Mouse (Mus musculus): Measurements from ENCODE around the gene Bcl2a1d. TPM values are rescaled to one million over a fixed set of nuclear protein-coding genes. Genes with fewer than 3 reads are reported as not detected.
"Not testable (repeated sequence)": the region's sequence is repeated elsewhere in the genome, so short reads cannot be mapped to it uniquely, and the experiment has no call there.

Bcl2a1d gene
- polyA plus RNA-seq, 1 experiment from 2014 or later, result 0.28 TPM

- Histone ChIP-seq H3K4me2 (peak overlapping the region; percentile 51), H3K4me3 (replicated peaks) (peak overlapping the region; percentile 33), H3K27ac (peak overlapping the region; percentile 80; the same call in 1 of the 2 replicates)
- peak; percentile 93 for ATAC-seq (ENCODE audit: insufficient number of reproducible peaks, insufficient read depth, low FRiP score, low TSS enrichment, low read depth)
- H3K4me1 ChIP-seq (replicated peaks); H3K9me3 ChIP-seq; H3K9ac ChIP-seq (replicated peaks); H3K27me3 ChIP-seq; H3K36me3 ChIP-seq: not testable (repeated sequence)
- 17% methylated on average over 24 of the region's 46 CpGs for WGBS
Observed at GRCm38 (mm10) chr9:88719073-88719921, 12.4 kb downstream of the Bcl2a1d start.

GRCm38 (mm10) chr9:88718593-88718992 lies 13.1 kb downstream of the Bcl2a1d start:
- 79% methylated on average over 5 of the region's 5 CpGs for WGBS
- H3K36me3 ChIP-seq; H3K4me1 ChIP-seq (replicated peaks); H3K9me3 ChIP-seq; ATAC-seq (ENCODE audit: insufficient number of reproducible peaks, insufficient read depth, low FRiP score, low TSS enrichment, low read depth); H3K9ac ChIP-seq (replicated peaks); H3K27ac ChIP-seq; H3K27me3 ChIP-seq; H3K4me3 ChIP-seq (replicated peaks): not testable (repeated sequence)
- H3K4me2 ChIP-seq, result peak overlapping the region; percentile 51

- not testable (repeated sequence) for H3K9ac ChIP-seq (replicated peaks); H3K4me2 ChIP-seq; H3K27ac ChIP-seq; H3K9me3 ChIP-seq; H3K4me3 ChIP-seq (replicated peaks); H3K36me3 ChIP-seq; H3K27me3 ChIP-seq; ATAC-seq (ENCODE audit: insufficient number of reproducible peaks, insufficient read depth, low FRiP score, low TSS enrichment, low read depth); H3K4me1 ChIP-seq (replicated peaks)
- 35% methylated on average over 2 of the region's 2 CpGs for WGBS
Observed at GRCm38 (mm10) chr9:88718140-88718539, 13.6 kb downstream of the Bcl2a1d start.

- H3K4me3 ChIP-seq (replicated peaks); H3K27me3 ChIP-seq; H3K4me2 ChIP-seq; H3K27ac ChIP-seq; H3K9ac ChIP-seq (replicated peaks); H3K36me3 ChIP-seq; H3K9me3 ChIP-seq; ATAC-seq (ENCODE audit: insufficient number of reproducible peaks, insufficient read depth, low FRiP score, low TSS enrichment, low read depth); H3K4me1 ChIP-seq (replicated peaks): not testable (repeated sequence)
- 92% methylated on average over 5 of the region's 5 CpGs for WGBS
Observed at GRCm38 (mm10) chr9:88714515-88714914, 17.2 kb downstream of the Bcl2a1d start.

- ATAC-seq (ENCODE audit: insufficient number of reproducible peaks, insufficient read depth, low FRiP score, low TSS enrichment, low read depth); H3K27me3 ChIP-seq; H3K36me3 ChIP-seq; H3K9ac ChIP-seq (replicated peaks); H3K4me3 ChIP-seq (replicated peaks); H3K4me2 ChIP-seq; H3K27ac ChIP-seq; H3K9me3 ChIP-seq; H3K4me1 ChIP-seq (replicated peaks): not testable (repeated sequence)
- 87% methylated on average over 3 of the region's 3 CpGs for WGBS
Observed at GRCm38 (mm10) chr9:88712164-88712749, 19.5 kb downstream of the Bcl2a1d start.

- ATAC-seq (ENCODE audit: insufficient number of reproducible peaks, insufficient read depth, low FRiP score, low TSS enrichment, low read depth); H3K4me3 ChIP-seq (replicated peaks); H3K4me2 ChIP-seq; H3K27me3 ChIP-seq; H3K36me3 ChIP-seq; H3K4me1 ChIP-seq (replicated peaks); H3K9ac ChIP-seq (replicated peaks); H3K27ac ChIP-seq; H3K9me3 ChIP-seq: not testable (repeated sequence)
- WGBS, result 85% methylated on average over 4 of the region's 5 CpGs
Observed at GRCm38 (mm10) chr9:88710910-88711438, 20.7 kb downstream of the Bcl2a1d start.

- not testable (repeated sequence) for H3K27me3 ChIP-seq; H3K9ac ChIP-seq (replicated peaks); ATAC-seq (ENCODE audit: insufficient number of reproducible peaks, insufficient read depth, low FRiP score, low TSS enrichment, low read depth); H3K36me3 ChIP-seq; H3K9me3 ChIP-seq; H3K27ac ChIP-seq; H3K4me3 ChIP-seq (replicated peaks); H3K4me2 ChIP-seq; H3K4me1 ChIP-seq (replicated peaks)
- WGBS, result 91% methylated on average over 2 of the region's 2 CpGs
Observed at GRCm38 (mm10) chr9:88710439-88710838, 21.3 kb downstream of the Bcl2a1d start.

GRCm38 (mm10) chr9:88709794-88710193 lies 21.9 kb downstream of the Bcl2a1d start:
- H3K4me1 ChIP-seq (replicated peaks); H3K4me2 ChIP-seq; ATAC-seq (ENCODE audit: insufficient number of reproducible peaks, insufficient read depth, low FRiP score, low TSS enrichment, low read depth); H3K4me3 ChIP-seq (replicated peaks); H3K27me3 ChIP-seq; H3K9me3 ChIP-seq; H3K27ac ChIP-seq; H3K36me3 ChIP-seq; H3K9ac ChIP-seq (replicated peaks): not testable (repeated sequence)
- WGBS, result 90% methylated on average over 5 of the region's 5 CpGs

GRCm38 (mm10) chr9:88709304-88709703 lies 22.4 kb downstream of the Bcl2a1d start:
- Histone ChIP-seq H3K4me2 (no peak overlapping the region), H3K36me3 (no peaks in the 10 kb centered on the region), H3K4me1 (replicated peaks) (no peaks in the 10 kb centered on the region), H3K27ac (no peak overlapping the region), H3K4me3 (replicated peaks) (no peak overlapping the region), H3K9ac (replicated peaks) (no peak overlapping the region), H3K9me3 (no peaks in the 10 kb centered on the region), H3K27me3 (no peaks in the 10 kb centered on the region)
- ATAC-seq (ENCODE audit: insufficient number of reproducible peaks, insufficient read depth, low FRiP score, low TSS enrichment, low read depth), result no peak
- WGBS, result 87% methylated on average over 6 of the region's 6 CpGs

GRCm38 (mm10) chr9:88706700-88707099 lies 25.0 kb downstream of the Bcl2a1d start:
- Histone ChIP-seq H3K27ac (no peak overlapping the region), H3K9me3 (no peaks in the 10 kb centered on the region), H3K9ac (replicated peaks) (no peak overlapping the region), H3K4me3 (replicated peaks) (no peak overlapping the region), H3K4me2 (no peak overlapping the region), H3K27me3 (no peaks in the 10 kb centered on the region), H3K4me1 (replicated peaks) (no peaks in the 10 kb centered on the region), H3K36me3 (no peaks in the 10 kb centered on the region)
- WGBS, result 44% methylated on average over 4 of the region's 4 CpGs
- ATAC-seq (ENCODE audit: insufficient number of reproducible peaks, insufficient read depth, low FRiP score, low TSS enrichment, low read depth), result no peak

GRCm38 (mm10) chr9:88705157-88705556 lies 26.6 kb downstream of the Bcl2a1d start:
- not testable (repeated sequence) for H3K36me3 ChIP-seq; H3K4me3 ChIP-seq (replicated peaks); H3K27me3 ChIP-seq; H3K9ac ChIP-seq (replicated peaks); ATAC-seq (ENCODE audit: insufficient number of reproducible peaks, insufficient read depth, low FRiP score, low TSS enrichment, low read depth); H3K4me1 ChIP-seq (replicated peaks); H3K4me2 ChIP-seq; H3K27ac ChIP-seq; H3K9me3 ChIP-seq
- 83% methylated on average over 8 of the region's 8 CpGs for WGBS

All from limb, embryonic 12.5 days (tissue).